Mouse (Mus musculus): ENCODE results near the gene Phf6. TPM values are rescaled to one million over a fixed set of nuclear protein-coding genes. Genes with fewer than 3 reads are reported as not detected.
A peak's percentile ranks its signal among the peaks of the same experiment; 100 is the strongest.

The Phf6 gene
- polyA plus RNA-seq, 1 experiment from 2014 or later, result 7.4 TPM

DNA sequence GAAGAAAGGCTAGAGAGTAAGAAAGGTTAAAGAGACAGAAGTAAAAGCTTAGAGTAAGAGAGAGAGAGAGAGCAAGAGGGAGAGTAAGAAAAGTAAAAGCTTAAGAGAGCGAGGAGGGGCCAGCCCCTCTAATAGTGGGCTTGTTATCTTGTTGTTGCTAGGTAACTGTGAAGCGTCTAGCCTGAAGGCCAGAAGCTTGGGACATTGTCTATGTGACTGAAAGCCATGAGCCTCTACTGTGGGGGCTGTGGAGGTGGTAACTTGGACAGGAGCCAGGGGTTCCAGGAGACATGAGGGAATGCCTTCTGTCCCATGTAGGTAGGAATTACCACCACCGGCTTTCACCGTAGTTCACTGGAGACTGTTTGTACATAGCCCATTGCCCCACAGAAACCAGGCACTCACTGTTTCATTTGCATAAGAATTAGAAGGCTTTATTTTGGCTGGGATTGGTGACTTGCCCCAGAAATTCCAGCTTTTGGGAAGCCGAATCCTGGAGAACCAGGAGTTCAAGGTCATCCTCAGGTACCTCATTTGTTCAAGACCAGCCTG, 49.6 kb downstream of the Phf6 start:
- TF ChIP-seq EP300 (optimal IDR thresholded peaks at IDR 0.05), result no peak
- TF ChIP-seq CTCF (IDR thresholded peaks at IDR 0.05; ENCODE audit: low read depth), result no peak
- H3K9ac ChIP-seq (ENCODE audit: low read length), result no peak overlapping the region
- DNase-seq (ENCODE audit: low spot score), result no peak
- no peaks in the 10 kb centered on the region for H3K9me3 ChIP-seq (ENCODE audit: control insufficient read depth, low read length)
- H3K4me2 ChIP-seq (replicated peaks; ENCODE audit: low read depth), result no peak overlapping the region
- H3K27ac ChIP-seq (replicated peaks), result no peak overlapping the region
- no peak for ATAC-seq (ENCODE audit: low FRiP score, low TSS enrichment)
- 71% methylated on average over 5 of the region's 5 CpGs for WGBS
- no peak overlapping the region for H3K4me3 ChIP-seq (ENCODE audit: low read depth, low read length)
- no peaks in the 10 kb centered on the region for H3K36me3 ChIP-seq (ENCODE audit: control insufficient read depth, insufficient read depth, low read length)
- H3K4me1 ChIP-seq (replicated peaks; ENCODE audit: control insufficient read depth, insufficient read depth), result no peaks in the 10 kb centered on the region
- H3K27me3 ChIP-seq (ENCODE audit: control insufficient read depth, insufficient read depth, low read length), result no peaks in the 10 kb centered on the region

DNA sequence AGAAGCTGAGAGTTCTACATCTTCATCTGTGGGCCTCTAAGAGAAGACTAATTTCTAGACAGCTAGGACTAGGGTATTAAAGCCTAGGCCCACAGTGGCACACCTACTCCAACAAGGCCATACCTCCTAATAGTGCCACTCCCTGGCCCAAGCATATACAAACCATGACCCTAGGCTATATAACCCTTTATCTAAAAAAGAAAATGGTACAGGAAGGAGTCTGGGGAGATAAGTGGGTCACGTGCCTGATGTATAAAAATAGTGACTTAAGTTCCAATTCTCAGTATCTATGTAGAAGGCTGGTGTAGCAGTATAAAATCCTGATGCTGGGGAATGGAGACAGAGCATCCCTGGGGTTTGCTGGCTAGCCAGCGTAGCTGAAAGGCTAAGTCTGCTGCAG, 53.1 kb downstream of the Phf6 start:
- H3K9ac ChIP-seq (ENCODE audit: low read length), result no peak overlapping the region
- 87% methylated on average over 2 of the region's 2 CpGs for WGBS
- H3K27ac ChIP-seq (replicated peaks), result no peak overlapping the region
- H3K36me3 ChIP-seq (ENCODE audit: control insufficient read depth, insufficient read depth, low read length), result no peaks in the 10 kb centered on the region
- no peak for TF ChIP-seq CTCF (IDR thresholded peaks at IDR 0.05; ENCODE audit: low read depth)
- no peak for TF ChIP-seq EP300 (optimal IDR thresholded peaks at IDR 0.05)
- H3K9me3 ChIP-seq (ENCODE audit: control insufficient read depth, low read length), result no peaks in the 10 kb centered on the region
- H3K4me3 ChIP-seq (ENCODE audit: low read depth, low read length), result no peak overlapping the region
- DNase-seq (ENCODE audit: low spot score), result no peak
- H3K4me1 ChIP-seq (replicated peaks; ENCODE audit: control insufficient read depth, insufficient read depth), result no peaks in the 10 kb centered on the region
- no peak overlapping the region for H3K4me2 ChIP-seq (replicated peaks; ENCODE audit: low read depth)
- no peaks in the 10 kb centered on the region for H3K27me3 ChIP-seq (ENCODE audit: control insufficient read depth, insufficient read depth, low read length)
- ATAC-seq (ENCODE audit: low FRiP score, low TSS enrichment), result no peak

DNA sequence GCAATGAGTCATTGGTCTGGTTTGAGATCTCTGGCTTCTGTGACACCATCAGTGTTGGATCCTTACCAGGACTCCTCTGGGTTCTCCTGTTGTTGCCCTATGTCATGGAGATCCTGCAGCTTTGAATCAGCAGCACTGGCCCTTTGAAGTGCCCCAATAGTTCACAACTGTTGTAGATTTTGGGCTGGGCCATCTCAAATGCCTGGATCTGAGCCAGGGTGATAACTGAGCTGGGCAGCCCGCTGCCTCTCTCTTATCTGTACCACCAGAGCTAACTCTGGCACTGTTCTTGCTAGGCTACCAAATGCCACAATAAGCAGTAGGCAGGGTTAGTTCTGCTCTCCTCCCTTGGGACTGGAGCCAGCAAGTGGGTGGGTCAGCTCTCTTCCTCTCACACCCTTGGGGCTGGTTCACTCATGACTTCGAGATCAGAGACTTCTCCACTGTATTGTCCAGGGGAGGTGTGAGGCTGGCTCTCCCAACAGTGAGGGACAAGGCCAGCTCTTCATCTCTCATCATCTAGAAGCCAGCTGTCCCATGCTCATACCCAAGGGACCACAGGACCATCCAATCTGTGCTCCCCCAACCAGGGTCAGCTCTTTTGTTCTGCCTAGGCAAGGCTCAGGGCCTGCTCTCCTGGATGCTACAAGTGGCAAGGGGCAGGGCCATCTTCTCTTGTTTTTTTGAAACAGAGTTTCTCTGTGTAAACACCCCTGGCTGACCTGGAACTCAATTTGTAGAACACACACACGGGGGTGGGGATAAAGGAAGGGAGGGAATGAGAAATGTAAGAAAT, 59.3 kb downstream of the Phf6 start:
- ATAC-seq (ENCODE audit: low FRiP score, low TSS enrichment), result peak; percentile 76
- no peaks in the 10 kb centered on the region for H3K27me3 ChIP-seq (ENCODE audit: control insufficient read depth, insufficient read depth, low read length)
- peak; percentile 73 for DNase-seq (ENCODE audit: low spot score)
- 27% methylated on average over 3 of the region's 3 CpGs for WGBS
- H3K9me3 ChIP-seq (ENCODE audit: control insufficient read depth, low read length), result no peaks in the 10 kb centered on the region
- H3K4me2 ChIP-seq (replicated peaks; ENCODE audit: low read depth), result no peak overlapping the region
- H3K4me1 ChIP-seq (replicated peaks; ENCODE audit: control insufficient read depth, insufficient read depth), result no peaks in the 10 kb centered on the region
- H3K36me3 ChIP-seq (ENCODE audit: control insufficient read depth, insufficient read depth, low read length), result no peaks in the 10 kb centered on the region
- H3K27ac ChIP-seq (replicated peaks), result no peak overlapping the region
- no peak overlapping the region for H3K4me3 ChIP-seq (ENCODE audit: low read depth, low read length)
- TF ChIP-seq CTCF (IDR thresholded peaks at IDR 0.05; ENCODE audit: low read depth) (no peak), EP300 (optimal IDR thresholded peaks at IDR 0.05) (no peak)
- H3K9ac ChIP-seq (ENCODE audit: low read length), result no peak overlapping the region

DNA sequence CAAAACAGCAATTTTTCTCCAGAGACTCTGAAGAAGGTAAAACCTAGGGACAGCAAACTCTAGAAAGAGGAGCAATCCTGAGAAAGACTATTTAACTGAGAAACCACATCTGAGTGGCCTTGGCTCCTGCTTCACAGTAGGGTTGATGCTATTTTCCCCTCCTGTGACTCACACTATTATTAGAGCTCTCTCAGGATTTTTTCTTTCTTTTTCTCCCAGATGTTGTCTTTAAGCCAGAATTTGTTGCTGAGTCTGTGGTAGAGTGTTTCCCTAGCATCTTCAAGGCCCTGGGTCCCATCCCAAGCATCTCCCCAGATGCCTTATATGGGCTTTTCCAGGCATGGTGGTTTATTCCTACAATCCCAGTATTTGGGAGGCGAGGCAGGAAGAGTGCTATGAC, 60.1 kb downstream of the Phf6 start:
- DNase-seq (ENCODE audit: low spot score) (no peak), ATAC-seq (ENCODE audit: low FRiP score, low TSS enrichment) (no peak)
- Histone ChIP-seq H3K4me2 (replicated peaks; ENCODE audit: low read depth) (no peak overlapping the region), H3K27ac (replicated peaks) (no peak overlapping the region), H3K4me3 (ENCODE audit: low read depth, low read length) (no peak overlapping the region), H3K9me3 (ENCODE audit: control insufficient read depth, low read length) (no peaks in the 10 kb centered on the region), H3K36me3 (ENCODE audit: control insufficient read depth, insufficient read depth, low read length) (no peaks in the 10 kb centered on the region), H3K27me3 (ENCODE audit: control insufficient read depth, insufficient read depth, low read length) (no peaks in the 10 kb centered on the region), H3K4me1 (replicated peaks; ENCODE audit: control insufficient read depth, insufficient read depth) (no peaks in the 10 kb centered on the region), H3K9ac (ENCODE audit: low read length) (no peak overlapping the region)
- TF ChIP-seq CTCF (IDR thresholded peaks at IDR 0.05; ENCODE audit: low read depth) (no peak), EP300 (optimal IDR thresholded peaks at IDR 0.05) (no peak)
- 56% methylated on average over 1 of the region's 1 CpGs for WGBS

DNA sequence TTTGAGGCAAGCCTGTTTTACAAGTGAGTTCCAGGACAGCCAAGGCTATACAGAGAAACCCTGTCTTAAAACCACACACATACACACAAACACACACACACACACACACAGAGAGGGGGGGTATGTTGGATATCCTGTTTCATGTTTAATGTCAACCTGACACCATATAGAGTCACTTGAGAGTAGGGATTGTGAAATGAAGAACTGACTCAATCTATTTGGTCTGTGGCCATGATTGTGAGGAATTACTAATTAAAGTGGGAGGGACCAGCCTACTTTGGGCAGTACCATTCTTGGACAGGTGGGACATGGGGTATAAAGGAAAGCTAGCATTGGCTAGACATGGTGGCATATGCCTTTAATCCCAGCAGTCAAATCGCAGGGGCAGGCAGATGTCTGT, 60.6 kb downstream of the Phf6 start:
- ATAC-seq (ENCODE audit: low FRiP score, low TSS enrichment), result no peak
- H3K4me3 ChIP-seq (ENCODE audit: low read depth, low read length), result no peak overlapping the region

DNA sequence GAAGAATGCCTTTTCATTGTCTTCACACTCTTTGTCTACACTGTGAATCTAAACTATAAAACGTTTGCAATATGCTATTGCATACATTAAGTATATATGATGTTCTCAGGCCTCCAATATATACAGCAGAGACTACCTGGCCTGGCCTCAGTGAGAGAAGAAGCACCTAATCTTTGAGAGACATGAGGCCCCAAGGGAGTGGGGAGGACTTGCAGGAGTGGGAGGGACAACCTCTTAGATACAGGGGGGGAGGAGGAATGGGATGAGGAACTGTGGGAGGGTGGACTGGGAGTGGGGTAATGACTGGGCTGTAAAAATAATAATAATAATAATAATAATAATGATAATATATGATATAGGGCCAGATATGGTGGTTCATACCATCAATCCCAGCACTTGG, 66.5 kb downstream of the Phf6 start:
- no peak for ATAC-seq (ENCODE audit: low FRiP score, low TSS enrichment)
- no peaks in the 10 kb centered on the region for H3K4me1 ChIP-seq (replicated peaks; ENCODE audit: control insufficient read depth, insufficient read depth)
- no peaks in the 10 kb centered on the region for H3K27me3 ChIP-seq (ENCODE audit: control insufficient read depth, insufficient read depth, low read length)
- H3K4me3 ChIP-seq (ENCODE audit: low read depth, low read length), result no peak overlapping the region
- H3K4me2 ChIP-seq (replicated peaks; ENCODE audit: low read depth), result no peak overlapping the region
- TF ChIP-seq EP300 (optimal IDR thresholded peaks at IDR 0.05) (no peak), CTCF (IDR thresholded peaks at IDR 0.05; ENCODE audit: low read depth) (no peak)
- H3K9ac ChIP-seq (ENCODE audit: low read length), result no peak overlapping the region
- WGBS, result 39% methylated on average over 1 of the region's 1 CpGs
- no peaks in the 10 kb centered on the region for H3K9me3 ChIP-seq (ENCODE audit: control insufficient read depth, low read length)
- no peaks in the 10 kb centered on the region for H3K36me3 ChIP-seq (ENCODE audit: control insufficient read depth, insufficient read depth, low read length)
- no peak for DNase-seq (ENCODE audit: low spot score)
- H3K27ac ChIP-seq (replicated peaks), result no peak overlapping the region

More for the DNA sequence above, 60.6 kb downstream of the Phf6 start:
- Histone ChIP-seq H3K9ac (ENCODE audit: low read length) (no peak overlapping the region), H3K4me2 (replicated peaks; ENCODE audit: low read depth) (no peak overlapping the region), H3K9me3 (ENCODE audit: control insufficient read depth, low read length) (no peaks in the 10 kb centered on the region), H3K4me1 (replicated peaks; ENCODE audit: control insufficient read depth, insufficient read depth) (no peaks in the 10 kb centered on the region), H3K27ac (replicated peaks) (no peak overlapping the region), H3K36me3 (ENCODE audit: control insufficient read depth, insufficient read depth, low read length) (no peaks in the 10 kb centered on the region), H3K27me3 (ENCODE audit: control insufficient read depth, insufficient read depth, low read length) (no peaks in the 10 kb centered on the region)
- no peak for DNase-seq (ENCODE audit: low spot score)
- TF ChIP-seq CTCF (IDR thresholded peaks at IDR 0.05; ENCODE audit: low read depth), result no peak
- TF ChIP-seq EP300 (optimal IDR thresholded peaks at IDR 0.05), result no peak
- 95% methylated on average over 1 of the region's 1 CpGs for WGBS

All from stomach, postnatal 0 days (tissue).